Mouse (Mus musculus) liver, embryonic 13.5 days (tissue): Measurements from ENCODE around the gene Ttll7. TPM values are rescaled to one million over a fixed set of nuclear protein-coding genes. Genes with fewer than 3 reads are reported as not detected.
A peak's percentile ranks its signal among the peaks of the same experiment; 100 is the strongest.

Experiments
- ATAC-seq: fragments of 200-750 bp; cut with Nextera tagmentation; 2 replicates; pipeline ENCODE4 v1.8.0; 2017; ENCODE audit warnings: low read depth, mild to moderate bottlenecking, moderate number of reproducible peaks, moderate library complexity
- DNase-seq: peaks from one replicate; pipeline ENCODE4 v3.0.0; 2022
- H3K27ac ChIP-seq: fragments of 300-500 bp; sonication (generic); 2 replicates; pipeline ENCODE4 v1.5.1; 2015; ENCODE audit warnings: moderate library complexity, mild to moderate bottlenecking, inconsistent platforms
- H3K27me3 ChIP-seq: fragments of 300-500 bp; sonication (generic); 2 replicates; pipeline ENCODE4 v1.6.1; 2015; ENCODE audit warnings: mild to moderate bottlenecking, inconsistent platforms
- H3K36me3 ChIP-seq: fragments of 300-500 bp; sonication (generic); 2 replicates; pipeline ENCODE4 v1.6.1; 2015; ENCODE audit warnings: mild to moderate bottlenecking, inconsistent platforms
- H3K4me1 ChIP-seq: fragments of 300-500 bp; sonication (generic); replicated peaks from 2 replicates; pipeline ENCODE4 v1.6.1; 2015; ENCODE audit warnings: inconsistent platforms
- H3K4me2 ChIP-seq: fragments of 300-500 bp; sonication (generic); 2 replicates; pipeline ENCODE4 v1.6.1; 2015; ENCODE audit warnings: inconsistent platforms, mild to moderate bottlenecking, moderate library complexity
- H3K4me3 ChIP-seq: fragments of 300-500 bp; sonication (generic); replicated peaks from 2 replicates; pipeline ENCODE4 v1.5.1; 2015; ENCODE audit warnings: mild to moderate bottlenecking, inconsistent platforms
- H3K9ac ChIP-seq: fragments of 300-500 bp; sonication (generic); 2 replicates; pipeline ENCODE4 v1.6.1; 2015; ENCODE audit warnings: mild to moderate bottlenecking, inconsistent platforms
- H3K9me3 ChIP-seq: fragments of 300-500 bp; sonication (generic); replicated peaks from 2 replicates; pipeline ENCODE4 v1.6.1; 2016; ENCODE audit warnings: inconsistent platforms
- WGBS: fragments of 180-500 bp; shearing (Covaris S2); methylation state at CpG from one replicate; pipeline ENCODE4 v1.1.7; 2015; ENCODE audit not compliant: insufficient replicate concordance; 5-methylcytosine and 5-hydroxymethylcytosine counted together
- polyA plus RNA-seq: library from polyadenylated mRNA; unstranded; fragments of >200 nt; fragmentation: Nextera tagmentation; extraction: Ambion mirVana; gene quantifications from 2 replicates; pipeline ENCODE4 v1.2.1, GENCODE M21; 2015

Gene Ttll7
- polyA plus RNA-seq, 1 experiment from 2014 or later, result 0.48 TPM

- no peak overlapping the region for H3K4me3 ChIP-seq
- no peaks in the 10 kb centered on the region for H3K9me3 ChIP-seq
- no peaks in the 10 kb centered on the region for H3K4me1 ChIP-seq
- no peak overlapping the region for H3K27ac ChIP-seq
- no peak overlapping the region for H3K4me2 ChIP-seq
- H3K9ac ChIP-seq, result no peak overlapping the region
- 10% methylated on average over 12 of the region's 12 CpGs for WGBS
- no peak for ATAC-seq
- no peaks in the 10 kb centered on the region for H3K36me3 ChIP-seq
- DNase-seq, result peak; percentile 21
- no peaks in the 10 kb centered on the region for H3K27me3 ChIP-seq
These were observed 62.6 kb downstream of the Ttll7 start for GRCm38 (mm10) chr3:146914798-146915197.

DNA sequence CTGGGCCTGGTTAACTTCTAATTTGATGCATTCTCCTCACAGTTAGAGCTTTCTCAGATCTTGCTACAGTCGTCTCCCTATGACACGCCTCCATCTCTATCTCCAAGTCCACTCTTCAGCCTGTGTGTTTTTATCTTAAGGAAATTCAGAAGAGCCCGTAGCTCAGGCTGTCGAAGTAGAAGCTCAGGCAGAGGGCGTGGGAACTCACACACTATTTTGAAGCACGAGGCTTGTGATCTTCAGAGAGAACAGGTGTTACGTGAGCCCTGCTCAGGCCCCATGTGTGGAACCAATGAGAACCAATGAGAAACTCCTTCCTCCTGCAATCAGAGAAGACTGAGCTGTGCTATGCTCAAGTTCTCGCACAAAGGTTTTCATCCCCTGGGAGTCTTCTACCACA is 65.7 kb downstream of the Ttll7 start:
- Histone ChIP-seq H3K27me3 (no peaks in the 10 kb centered on the region), H3K4me3 (no peak overlapping the region), H3K27ac (no peak overlapping the region), H3K4me2 (no peak overlapping the region), H3K9ac (no peak overlapping the region), H3K4me1 (no peaks in the 10 kb centered on the region), H3K36me3 (no peaks in the 10 kb centered on the region), H3K9me3 (no peaks in the 10 kb centered on the region)
- 44% methylated on average over 8 of the region's 8 CpGs for WGBS
- ATAC-seq (no peak), DNase-seq (no peak)

DNA sequence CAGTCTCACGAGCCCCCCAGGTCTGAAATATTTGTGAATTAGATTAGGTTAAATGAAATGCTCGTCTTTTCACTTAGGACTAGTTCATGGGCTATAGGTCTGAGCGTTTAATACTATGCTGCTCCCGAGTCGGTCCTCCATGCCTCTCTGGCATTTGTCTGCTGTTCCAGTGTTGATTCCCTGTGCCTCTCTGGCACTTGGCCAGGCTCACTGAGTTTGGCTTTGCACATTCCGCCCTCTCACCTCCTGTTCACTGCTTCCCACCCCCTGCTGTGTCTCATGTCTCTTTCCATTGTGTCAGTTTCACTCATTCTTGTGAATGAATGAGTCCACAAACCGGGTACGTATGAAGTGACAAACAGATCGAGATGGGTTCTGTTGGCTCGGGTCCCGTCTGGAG is 66.2 kb downstream of the Ttll7 start:
- no peak for ATAC-seq
- Histone ChIP-seq H3K4me2 (no peak overlapping the region), H3K9ac (no peak overlapping the region), H3K9me3 (no peaks in the 10 kb centered on the region), H3K4me3 (no peak overlapping the region), H3K4me1 (no peaks in the 10 kb centered on the region), H3K27ac (no peak overlapping the region), H3K27me3 (no peaks in the 10 kb centered on the region), H3K36me3 (no peaks in the 10 kb centered on the region)
- WGBS, result 71% methylated on average over 11 of the region's 11 CpGs
- no peak for DNase-seq

DNA sequence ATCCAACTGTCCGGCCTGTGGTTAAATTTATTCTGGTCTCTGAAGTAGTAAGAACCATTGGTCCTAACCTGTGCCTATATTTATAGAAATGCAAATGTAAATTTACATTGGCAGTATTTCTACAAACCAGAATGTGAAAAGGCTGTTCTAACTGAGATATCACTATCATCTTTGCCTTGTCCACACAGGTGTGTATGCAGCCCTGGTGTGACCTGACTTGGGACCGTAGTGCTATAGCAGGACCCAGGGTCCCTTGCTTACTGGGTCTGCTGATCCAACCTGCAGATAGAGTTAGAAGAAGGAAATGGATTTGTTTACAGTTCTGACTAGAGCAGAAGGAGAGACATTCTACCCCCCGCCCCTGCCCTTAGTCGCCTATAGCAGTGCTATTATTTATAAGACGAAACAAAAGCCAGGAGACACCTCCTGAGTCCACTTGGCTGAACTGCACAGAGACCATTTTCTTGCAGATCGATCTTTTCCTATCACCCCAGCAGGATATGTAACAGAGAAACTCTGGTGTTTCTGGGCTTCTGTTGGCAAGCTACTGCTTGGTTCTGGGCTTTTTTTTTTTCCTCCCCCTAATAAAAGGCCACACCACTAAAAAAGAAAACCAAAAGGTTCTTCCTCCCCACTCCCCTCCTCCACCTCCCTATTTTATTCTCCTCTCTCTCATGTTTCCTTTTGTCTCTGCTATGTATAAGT is 75.3 kb downstream of the Ttll7 start:
- Histone ChIP-seq H3K4me1 (no peaks in the 10 kb centered on the region), H3K27me3 (no peaks in the 10 kb centered on the region), H3K9ac (no peak overlapping the region), H3K36me3 (no peaks in the 10 kb centered on the region), H3K27ac (no peak overlapping the region), H3K4me2 (no peak overlapping the region), H3K9me3 (no peaks in the 10 kb centered on the region), H3K4me3 (no peak overlapping the region)
- 68% methylated on average over 6 of the region's 6 CpGs for WGBS
- no peak for ATAC-seq
- no peak for DNase-seq

GRCm38 (mm10) chr3:146928141-146928540 is 76.0 kb downstream of the Ttll7 start:
- Histone ChIP-seq H3K27me3 (no peaks in the 10 kb centered on the region), H3K4me3 (no peak overlapping the region), H3K4me1 (no peaks in the 10 kb centered on the region), H3K4me2 (no peak overlapping the region), H3K27ac (no peak overlapping the region), H3K36me3 (no peaks in the 10 kb centered on the region), H3K9me3 (no peaks in the 10 kb centered on the region), H3K9ac (no peak overlapping the region)
- DNase-seq, result no peak
- 70% methylated on average over 7 of the region's 7 CpGs for WGBS
- no peak for ATAC-seq

DNA sequence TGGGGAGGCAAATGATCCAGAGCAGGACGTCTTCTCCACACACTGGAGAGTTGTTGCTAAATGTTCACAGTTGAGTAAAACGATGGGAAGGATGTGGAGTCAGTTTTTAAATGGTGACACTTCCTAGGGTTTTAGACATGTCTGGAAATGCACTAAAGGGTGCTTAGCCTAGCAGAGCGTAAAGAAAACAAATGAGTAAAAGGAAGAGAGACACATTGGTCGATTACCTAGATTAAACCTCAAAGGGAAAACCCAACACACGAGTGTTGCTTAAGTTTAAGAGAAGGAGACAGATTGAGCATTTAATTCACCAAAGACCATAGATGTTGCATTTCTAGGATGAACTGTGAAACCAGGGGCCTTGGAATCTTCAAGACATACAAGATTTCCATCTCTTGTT is 76.8 kb downstream of the Ttll7 start:
- H3K36me3 ChIP-seq, result no peaks in the 10 kb centered on the region
- no peak for ATAC-seq

GRCm38 (mm10) chr3:146931190-146931589 is 79.0 kb downstream of the Ttll7 start:
- Histone ChIP-seq H3K27me3 (no peaks in the 10 kb centered on the region), H3K9ac (no peak overlapping the region), H3K36me3 (no peaks in the 10 kb centered on the region), H3K4me3 (no peak overlapping the region), H3K4me1 (no peaks in the 10 kb centered on the region), H3K4me2 (no peak overlapping the region), H3K9me3 (no peaks in the 10 kb centered on the region; the same call in 1 of the 2 replicates), H3K27ac (no peak overlapping the region)
- 79% methylated on average over 9 of the region's 9 CpGs for WGBS
- ATAC-seq (no peak), DNase-seq (no peak)

More for the DNA sequence above, 76.8 kb downstream of the Ttll7 start:
- H3K9ac ChIP-seq, result no peak overlapping the region
- DNase-seq, result no peak
- H3K9me3 ChIP-seq, result no peaks in the 10 kb centered on the region
- H3K4me3 ChIP-seq, result no peak overlapping the region
- no peaks in the 10 kb centered on the region for H3K27me3 ChIP-seq
- no peak overlapping the region for H3K27ac ChIP-seq
- WGBS, result 56% methylated on average over 5 of the region's 5 CpGs
- H3K4me2 ChIP-seq, result no peak overlapping the region
- H3K4me1 ChIP-seq, result no peaks in the 10 kb centered on the region

GRCm38 (mm10) chr3:146932506-146932905 is 80.3 kb downstream of the Ttll7 start:
- H3K9me3 ChIP-seq, result no peaks in the 10 kb centered on the region; the same call in 1 of the 2 replicates
- no peaks in the 10 kb centered on the region for H3K4me1 ChIP-seq
- no peak overlapping the region for H3K27ac ChIP-seq
- ATAC-seq, result no peak
- H3K36me3 ChIP-seq, result no peaks in the 10 kb centered on the region
- H3K4me2 ChIP-seq, result no peak overlapping the region
- no peak overlapping the region for H3K4me3 ChIP-seq
- H3K9ac ChIP-seq, result no peak overlapping the region
- DNase-seq, result no peak
- H3K27me3 ChIP-seq, result no peaks in the 10 kb centered on the region
- 61% methylated on average over 5 of the region's 5 CpGs for WGBS

GRCm38 (mm10) chr3:146936888-146937287 is 84.7 kb downstream of the Ttll7 start:
- H3K36me3 ChIP-seq, result no peaks in the 10 kb centered on the region
- H3K4me2 ChIP-seq, result no peak overlapping the region
- H3K4me3 ChIP-seq, result no peak overlapping the region
- ATAC-seq (no peak), DNase-seq (no peak)
- no peaks in the 10 kb centered on the region for H3K27me3 ChIP-seq
- H3K27ac ChIP-seq, result no peak overlapping the region
- no peaks in the 10 kb centered on the region for H3K4me1 ChIP-seq
- H3K9me3 ChIP-seq, result no peaks in the 10 kb centered on the region; the same call in 1 of the 2 replicates
- no peak overlapping the region for H3K9ac ChIP-seq
- 43% methylated on average over 4 of the region's 4 CpGs for WGBS

DNA sequence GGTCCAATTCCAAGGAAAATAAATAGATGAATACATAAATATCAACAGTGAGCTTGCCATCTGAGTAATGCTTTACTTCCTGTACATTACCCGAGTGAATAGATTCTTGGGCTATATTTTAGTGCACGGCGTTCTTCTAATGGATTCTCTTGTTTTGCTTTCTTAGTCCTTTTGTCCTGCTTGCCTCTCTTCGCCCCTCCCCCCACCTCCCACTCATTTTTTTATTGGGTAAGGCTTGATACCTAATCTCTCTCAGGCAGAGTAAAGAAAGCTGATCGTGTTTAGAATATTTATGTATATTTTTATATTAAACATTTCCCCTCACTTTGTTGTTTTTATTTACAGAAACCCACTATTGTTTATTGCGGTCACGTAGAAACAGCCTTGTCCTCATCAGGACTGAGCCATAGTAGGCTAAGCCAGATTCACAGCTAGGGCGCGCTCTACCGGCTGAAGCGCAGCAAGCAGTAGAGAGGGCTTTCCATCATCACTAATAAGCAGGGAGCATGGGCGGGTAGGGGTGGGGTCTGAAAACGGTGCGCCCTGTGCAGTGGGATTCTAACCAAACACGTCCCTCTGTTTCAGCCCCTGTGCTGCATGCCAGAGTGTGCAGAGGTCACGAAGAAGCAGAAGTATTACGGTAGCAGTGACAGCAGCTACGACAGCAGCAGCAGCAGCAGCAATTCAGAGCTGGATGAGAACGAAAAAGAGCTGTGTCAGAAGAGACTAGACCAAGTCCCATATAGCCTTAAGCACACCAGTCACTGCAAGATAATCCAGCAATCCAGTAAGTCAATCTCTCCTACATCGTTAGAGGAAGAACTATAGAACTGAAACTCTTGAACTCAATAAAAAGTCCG is 87.5 kb downstream of the Ttll7 start:
- no peaks in the 10 kb centered on the region for H3K4me1 ChIP-seq
- WGBS, result 26% methylated on average over 21 of the region's 21 CpGs
- no peak overlapping the region for H3K9ac ChIP-seq
- H3K9me3 ChIP-seq, result no peaks in the 10 kb centered on the region; the same call in 1 of the 2 replicates
- H3K4me3 ChIP-seq, result no peak overlapping the region
- H3K27ac ChIP-seq, result no peak overlapping the region
- ATAC-seq, result no peak
- no peaks in the 10 kb centered on the region for H3K27me3 ChIP-seq
- DNase-seq, result no peak
- H3K4me2 ChIP-seq, result no peak overlapping the region
- no peaks in the 10 kb centered on the region for H3K36me3 ChIP-seq

GRCm38 (mm10) chr3:146943101-146943500 is 90.9 kb downstream of the Ttll7 start:
- Histone ChIP-seq H3K36me3 (no peaks in the 10 kb centered on the region), H3K4me1 (no peaks in the 10 kb centered on the region), H3K4me2 (no peak overlapping the region), H3K4me3 (no peak overlapping the region), H3K27me3 (no peaks in the 10 kb centered on the region), H3K9me3 (no peaks in the 10 kb centered on the region), H3K9ac (no peak overlapping the region), H3K27ac (no peak overlapping the region)
- no peak for ATAC-seq
- DNase-seq, result no peak
- 64% methylated on average over 2 of the region's 2 CpGs for WGBS
